Mouse (Mus musculus) forebrain, embryonic 15.5 days (tissue): ENCODE data around the gene Serpina3g. TPM values are rescaled to one million over a fixed set of nuclear protein-coding genes. Genes with fewer than 3 reads are reported as not detected.
"Not testable (repeated sequence)": the region's sequence is repeated elsewhere in the genome, so short reads cannot be mapped to it uniquely, and the experiment has no call there.

Experiments used
- ATAC-seq: fragments of 200-750 bp; cut with Nextera tagmentation; replicated peaks from 2 replicates; pipeline ENCODE4 v1.8.0; 2017; ENCODE audit warnings: mild to moderate bottlenecking, moderate TSS enrichment, moderate library complexity
- H3K27ac ChIP-seq: fragments of 300-500 bp; sonication (generic); replicated peaks from 2 replicates; pipeline ENCODE4 v1.5.1; 2015; ENCODE audit warnings: mild to moderate bottlenecking, inconsistent platforms
- H3K27me3 ChIP-seq: fragments of 300-500 bp; sonication (generic); 2 replicates; pipeline ENCODE4 v1.6.1; 2015; ENCODE audit warnings: inconsistent platforms
- H3K36me3 ChIP-seq: fragments of 300-500 bp; sonication (generic); 2 replicates; pipeline ENCODE4 v1.6.1; 2015; ENCODE audit warnings: mild to moderate bottlenecking, inconsistent platforms
- H3K4me1 ChIP-seq: fragments of 300-500 bp; sonication (generic); 2 replicates; pipeline ENCODE4 v1.6.1; 2015; ENCODE audit warnings: inconsistent platforms
- H3K4me2 ChIP-seq: fragments of 300-500 bp; sonication (generic); replicated peaks from 2 replicates; pipeline ENCODE4 v1.6.1; 2015; ENCODE audit warnings: mild to moderate bottlenecking, inconsistent platforms
- H3K4me3 ChIP-seq: fragments of 300-500 bp; sonication (generic); 2 replicates; pipeline ENCODE4 v1.5.1; 2015; ENCODE audit warnings: mild to moderate bottlenecking, inconsistent platforms
- H3K9ac ChIP-seq: fragments of 300-500 bp; sonication (generic); replicated peaks from 2 replicates; pipeline ENCODE4 v1.6.1; 2015; ENCODE audit warnings: mild to moderate bottlenecking, inconsistent platforms
- H3K9me3 ChIP-seq: fragments of 300-500 bp; sonication (generic); 2 replicates; pipeline ENCODE4 v1.6.1; 2016; ENCODE audit warnings: inconsistent platforms
- WGBS: fragments of 180-500 bp; shearing (Covaris S2); methylation state at CpG from one replicate; pipeline ENCODE4 v1.1.7; 2015; ENCODE audit warnings: mixed read lengths; 5-methylcytosine and 5-hydroxymethylcytosine counted together
- polyA plus RNA-seq: library from polyadenylated mRNA; unstranded; fragments of >200 nt; fragmentation: Nextera tagmentation; extraction: Ambion mirVana; gene quantifications from 2 replicates; pipeline ENCODE4 v1.2.1, GENCODE M21; 2015

Serpina3g gene
- polyA plus RNA-seq, 1 experiment from 2014 or later = 0.64 TPM

- H3K4me2 ChIP-seq, H3K4me1 ChIP-seq, H3K27me3 ChIP-seq, H3K36me3 ChIP-seq, H3K27ac ChIP-seq, ATAC-seq, H3K9me3 ChIP-seq, H3K4me3 ChIP-seq, H3K9ac ChIP-seq: not testable (repeated sequence)
- 73% methylated on average over 1 of the region's 1 CpGs for WGBS
Observed at GRCm38 (mm10) chr12:104238048-104238447, 2.0 kb downstream of the Serpina3g start.

- Histone ChIP-seq H3K4me1 (no peaks in the 10 kb centered on the region), H3K4me3 (no peak overlapping the region), H3K9ac (no peak overlapping the region), H3K9me3 (no peaks in the 10 kb centered on the region), H3K4me2 (no peak overlapping the region), H3K27ac (no peak overlapping the region), H3K36me3 (no peaks in the 10 kb centered on the region), H3K27me3 (no peaks in the 10 kb centered on the region)
- ATAC-seq = no peak
Observed at GRCm38 (mm10) chr12:104243307-104243706, 7.3 kb downstream of the Serpina3g start.

DNA sequence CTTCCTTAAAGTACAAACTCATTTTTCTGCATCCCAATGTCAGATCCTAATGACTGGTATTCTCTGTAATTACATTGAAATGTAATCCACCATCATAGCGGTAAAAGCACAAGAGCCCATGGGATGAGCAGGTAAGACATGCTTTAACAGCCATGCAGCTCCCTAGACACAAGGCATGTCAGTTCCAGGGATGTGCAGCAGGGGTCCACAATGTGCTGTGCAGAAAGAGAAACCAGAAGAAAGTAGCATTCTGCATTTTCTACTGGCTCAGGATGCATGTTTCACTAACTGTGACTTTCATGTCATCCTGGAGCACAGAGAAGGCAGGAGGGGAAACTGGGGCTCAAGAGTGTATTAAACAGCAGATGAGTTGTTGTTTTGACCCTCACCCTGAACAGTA lies 9.0 kb downstream of the Serpina3g start:
- no peaks in the 10 kb centered on the region for H3K4me1 ChIP-seq
- H3K4me3 ChIP-seq = no peak overlapping the region
- WGBS = 89% methylated on average over 1 of the region's 1 CpGs
- no peaks in the 10 kb centered on the region for H3K9me3 ChIP-seq
- H3K9ac ChIP-seq = no peak overlapping the region
- H3K27ac ChIP-seq = no peak overlapping the region
- H3K4me2 ChIP-seq = no peak overlapping the region
- H3K27me3 ChIP-seq = no peaks in the 10 kb centered on the region
- H3K36me3 ChIP-seq = no peaks in the 10 kb centered on the region
- ATAC-seq = no peak

GRCm38 (mm10) chr12:104245595-104245994 lies 9.6 kb downstream of the Serpina3g start:
- WGBS = 66% methylated on average over 3 of the region's 3 CpGs
- Histone ChIP-seq H3K9ac (no peak overlapping the region), H3K27me3 (no peaks in the 10 kb centered on the region), H3K4me2 (no peak overlapping the region), H3K4me1 (no peaks in the 10 kb centered on the region), H3K4me3 (no peak overlapping the region), H3K27ac (no peak overlapping the region), H3K9me3 (no peaks in the 10 kb centered on the region), H3K36me3 (no peaks in the 10 kb centered on the region)
- no peak for ATAC-seq

GRCm38 (mm10) chr12:104247553-104248002 lies 11.5 kb downstream of the Serpina3g start:
- no peaks in the 10 kb centered on the region for H3K4me1 ChIP-seq
- no peak overlapping the region for H3K27ac ChIP-seq
- H3K36me3 ChIP-seq = no peaks in the 10 kb centered on the region
- no peak overlapping the region for H3K4me2 ChIP-seq
- no peaks in the 10 kb centered on the region for H3K9me3 ChIP-seq
- H3K27me3 ChIP-seq = no peaks in the 10 kb centered on the region
- 0 out of 2 replicates have a peak, but pooled peaks have one; percentile 11 for ATAC-seq
- H3K4me3 ChIP-seq = no peak overlapping the region
- no peak overlapping the region for H3K9ac ChIP-seq

GRCm38 (mm10) chr12:104248231-104248630 lies 12.2 kb downstream of the Serpina3g start:
- Histone ChIP-seq H3K9ac (no peak overlapping the region), H3K36me3 (no peaks in the 10 kb centered on the region), H3K4me1 (no peaks in the 10 kb centered on the region), H3K27me3 (no peaks in the 10 kb centered on the region), H3K4me3 (no peak overlapping the region), H3K27ac (no peak overlapping the region), H3K4me2 (no peak overlapping the region), H3K9me3 (no peaks in the 10 kb centered on the region)
- 73% methylated on average over 3 of the region's 3 CpGs for WGBS
- no peak for ATAC-seq

GRCm38 (mm10) chr12:104261041-104261440 lies 25.0 kb downstream of the Serpina3g start:
- H3K27me3 ChIP-seq = no peaks in the 10 kb centered on the region
- 55% methylated on average over 3 of the region's 3 CpGs for WGBS
- no peak overlapping the region for H3K27ac ChIP-seq
- H3K4me1 ChIP-seq = no peaks in the 10 kb centered on the region
- H3K4me2 ChIP-seq = no peak overlapping the region
- H3K9me3 ChIP-seq = no peaks in the 10 kb centered on the region
- no peaks in the 10 kb centered on the region for H3K36me3 ChIP-seq
- no peak overlapping the region for H3K4me3 ChIP-seq
- no peak for ATAC-seq
- H3K9ac ChIP-seq = no peak overlapping the region

- no peak for ATAC-seq
- H3K27me3 ChIP-seq = no peaks in the 10 kb centered on the region
- no peak within 1 kb of the TSS for H3K4me2 ChIP-seq
- no peaks in the 10 kb centered on the region for H3K36me3 ChIP-seq
- no peaks in the 10 kb centered on the region for H3K9me3 ChIP-seq
- H3K27ac ChIP-seq = no peak within 1 kb of the TSS
- no peak within 1 kb of the TSS for H3K9ac ChIP-seq
- H3K4me3 ChIP-seq = no peak within 1 kb of the TSS
- no peaks in the 10 kb centered on the region for H3K4me1 ChIP-seq
Observed at GRCm38 (mm10) chr12:104262863-104263262, 26.8 kb downstream of the Serpina3g start, which contains the start of gene Serpina3i. Serpina3i (plus strand) TSS chr12:104263122.

GRCm38 (mm10) chr12:104266374-104266773 lies 30.3 kb downstream of the Serpina3g start:
- H3K4me2 ChIP-seq = no peak overlapping the region
- no peaks in the 10 kb centered on the region for H3K9me3 ChIP-seq
- H3K36me3 ChIP-seq = no peaks in the 10 kb centered on the region
- no peaks in the 10 kb centered on the region for H3K4me1 ChIP-seq
- no peak overlapping the region for H3K9ac ChIP-seq
- ATAC-seq = no peak
- H3K4me3 ChIP-seq = no peak overlapping the region
- no peak overlapping the region for H3K27ac ChIP-seq
- H3K27me3 ChIP-seq = no peaks in the 10 kb centered on the region
- 82% methylated on average over 3 of the region's 3 CpGs for WGBS

GRCm38 (mm10) chr12:104278216-104279055 lies 42.4 kb downstream of the Serpina3g start:
- Histone ChIP-seq H3K9me3 (no peaks in the 10 kb centered on the region), H3K4me2 (peak overlapping the region; percentile 31), H3K27ac (no peak overlapping the region), H3K4me3 (0 out of 2 replicates have a peak overlapping the region, but pooled peaks have one; percentile 2), H3K27me3 (no peaks in the 10 kb centered on the region), H3K4me1 (peaks cover 14% of the 10 kb centered on the region; the same call in 1 of the 2 replicates), H3K36me3 (no peaks in the 10 kb centered on the region), H3K9ac (no peak overlapping the region)
- ATAC-seq = peak; percentile 71
- WGBS = 39% methylated on average over 18 of the region's 18 CpGs

- peak overlapping the region; percentile 31; the same call in 1 of the 2 replicates for H3K4me2 ChIP-seq
- ATAC-seq = peak; percentile 65
- WGBS = 2% methylated on average over 3 of the region's 3 CpGs
Observed at GRCm38 (mm10) chr12:104279056-104279435, 43.0 kb downstream of the Serpina3g start.

DNA sequence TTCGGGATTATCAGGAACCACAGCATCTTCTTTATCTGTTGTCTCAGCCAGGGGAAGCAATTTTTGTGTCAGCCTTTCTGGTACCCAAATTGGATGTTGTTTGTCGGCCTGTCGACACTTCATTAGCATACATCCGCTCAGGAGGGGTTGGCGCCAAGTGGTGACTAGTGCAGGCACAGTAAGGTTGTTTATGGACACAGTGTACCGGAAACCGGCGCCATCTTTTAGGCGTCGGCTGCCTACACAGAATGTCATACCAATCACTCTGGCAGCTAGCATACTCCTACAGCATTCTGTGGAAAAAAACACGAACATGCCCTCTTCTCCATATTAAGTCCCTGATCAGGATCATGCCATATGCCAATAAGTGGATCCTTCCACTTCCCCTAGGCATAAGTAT lies 47.3 kb downstream of the Serpina3g start:
- no peak overlapping the region for H3K4me2 ChIP-seq
- H3K9ac ChIP-seq = no peak overlapping the region
- no peak overlapping the region for H3K4me3 ChIP-seq
- H3K27ac ChIP-seq = no peak overlapping the region
- 80% methylated on average over 11 of the region's 11 CpGs for WGBS
- ATAC-seq = no peak; the same call in 1 of the 2 replicates
- no peaks in the 10 kb centered on the region; the same call in 1 of the 2 replicates for H3K9me3 ChIP-seq
- no peaks in the 10 kb centered on the region for H3K36me3 ChIP-seq
- H3K27me3 ChIP-seq = no peaks in the 10 kb centered on the region
- peaks cover 8% of the 10 kb centered on the region; the same call in 1 of the 2 replicates for H3K4me1 ChIP-seq

More at GRCm38 (mm10) chr12:104279056-104279435, 43.0 kb downstream of the Serpina3g start:
- Histone ChIP-seq H3K4me1 (peaks cover 14% of the 10 kb centered on the region; the same call in 1 of the 2 replicates), H3K36me3 (no peaks in the 10 kb centered on the region), H3K9me3 (no peaks in the 10 kb centered on the region), H3K27ac (no peak overlapping the region), H3K9ac (no peak overlapping the region), H3K4me3 (no peak overlapping the region), H3K27me3 (no peaks in the 10 kb centered on the region)
